Mouse (Mus musculus): Measurements from ENCODE around the gene Psmb11.

- TF ChIP-seq CTCF (IDR thresholded peaks at IDR 0.05; ENCODE audit: insufficient read depth, low read depth, low read length) (no peak), POLR2A (IDR thresholded peaks at IDR 0.05; ENCODE audit: insufficient read depth, low read depth, low read length) (no peak)
Measured at GRCm38 (mm10) chr14:54621133-54621532, at the start of gene Psmb11.
